Mouse (Mus musculus) natural killer cell, adult 2 months (primary cell): ENCODE results near the gene Ankrd13a.
A peak's percentile ranks its signal among the peaks of the same experiment; 100 is the strongest.

Experiments used
- DNase-seq, 2 experiments: peaks; one replicate each; pipeline ENCODE4 v3.0.0; 2022; ENCODE audit warnings: low spot score in 2 of 2

Ankrd13a gene

GRCm38 (mm10) chr5:114797253-114797652 is 22.8 kb downstream of the Ankrd13a start:
- DNase-seq = no peak

- no peak for DNase-seq
Observed at GRCm38 (mm10) chr5:114799848-114800247, 25.4 kb downstream of the Ankrd13a start.

- DNase-seq = no peak
Observed at GRCm38 (mm10) chr5:114801049-114801448, 26.6 kb downstream of the Ankrd13a start.

- no peak for DNase-seq
Observed at GRCm38 (mm10) chr5:114801841-114802240, 27.4 kb downstream of the Ankrd13a start.

GRCm38 (mm10) chr5:114803231-114803630 is 28.8 kb downstream of the Ankrd13a start:
- no peak for DNase-seq

DNA sequence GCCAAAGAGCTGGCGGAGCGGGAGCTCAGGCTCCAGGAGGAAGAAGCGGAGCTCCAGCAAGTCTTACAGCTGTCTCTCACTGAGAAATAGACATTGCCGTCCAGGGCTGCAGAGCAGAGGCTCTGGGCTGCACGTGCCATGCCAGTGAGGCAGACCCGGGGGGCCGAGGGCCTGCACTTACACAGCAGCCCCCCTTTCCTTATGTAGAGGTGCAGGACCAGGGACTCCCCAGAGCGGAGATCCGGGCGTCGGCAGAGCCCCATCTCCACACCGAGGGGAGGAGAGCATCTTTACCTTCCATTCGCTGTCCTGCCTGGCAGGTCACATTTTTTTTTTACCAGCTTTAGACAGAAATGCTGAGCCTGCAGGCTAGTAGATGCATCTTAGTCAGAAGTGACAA is 29.9 kb downstream of the Ankrd13a start:
- no peak for DNase-seq

GRCm38 (mm10) chr5:114804958-114805357 is 30.5 kb downstream of the Ankrd13a start:
- no peak for DNase-seq

GRCm38 (mm10) chr5:114805436-114806350 is 31.2 kb downstream of the Ankrd13a start:
- DNase-seq = peak; percentile 43 to 52

DNA sequence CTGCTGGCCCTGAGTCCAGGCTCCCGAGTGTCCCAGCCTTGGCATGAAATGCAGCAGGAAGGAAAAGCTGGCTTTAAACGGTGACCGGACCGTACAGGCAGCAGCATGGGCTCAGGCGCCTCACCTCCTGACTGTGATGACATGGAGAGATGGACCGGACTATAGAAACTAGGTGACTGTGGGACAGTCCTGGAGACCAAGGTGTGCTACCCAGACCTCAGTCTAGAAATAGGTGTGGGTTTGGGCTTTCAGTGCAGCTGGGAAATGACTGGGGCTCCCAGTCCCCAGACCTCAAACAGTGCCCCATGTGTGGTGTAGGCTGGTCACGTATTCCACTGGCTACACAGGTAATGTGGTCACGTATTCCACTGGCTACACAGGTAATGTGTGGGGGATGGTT is 32.2 kb downstream of the Ankrd13a start:
- no peak for DNase-seq

GRCm38 (mm10) chr5:114807063-114807462 is 32.6 kb downstream of the Ankrd13a start:
- DNase-seq = no peak

- no peak for DNase-seq
Observed at GRCm38 (mm10) chr5:114807468-114807867, 33.0 kb downstream of the Ankrd13a start.

DNA sequence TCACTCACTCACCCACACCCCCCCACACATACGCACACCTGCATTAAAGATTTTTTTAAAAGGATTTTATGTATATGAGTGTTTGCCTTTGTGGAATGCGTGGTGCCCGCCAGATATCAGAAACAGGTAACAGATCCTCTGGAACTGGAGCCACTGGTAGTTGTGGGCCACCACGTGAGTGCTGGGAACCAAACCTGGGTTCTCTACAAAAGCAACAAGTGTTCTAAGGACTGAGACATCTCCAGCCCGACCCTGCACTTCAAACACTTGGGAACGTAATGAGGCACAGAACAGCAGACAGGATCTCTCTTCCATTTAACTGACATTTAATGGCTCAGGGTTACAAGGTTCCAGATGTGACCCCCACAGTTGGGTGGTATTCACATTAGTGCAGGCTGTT is 33.4 kb downstream of the Ankrd13a start:
- DNase-seq = no peak

GRCm38 (mm10) chr5:114808385-114808784 is 33.9 kb downstream of the Ankrd13a start:
- no peak for DNase-seq

DNA sequence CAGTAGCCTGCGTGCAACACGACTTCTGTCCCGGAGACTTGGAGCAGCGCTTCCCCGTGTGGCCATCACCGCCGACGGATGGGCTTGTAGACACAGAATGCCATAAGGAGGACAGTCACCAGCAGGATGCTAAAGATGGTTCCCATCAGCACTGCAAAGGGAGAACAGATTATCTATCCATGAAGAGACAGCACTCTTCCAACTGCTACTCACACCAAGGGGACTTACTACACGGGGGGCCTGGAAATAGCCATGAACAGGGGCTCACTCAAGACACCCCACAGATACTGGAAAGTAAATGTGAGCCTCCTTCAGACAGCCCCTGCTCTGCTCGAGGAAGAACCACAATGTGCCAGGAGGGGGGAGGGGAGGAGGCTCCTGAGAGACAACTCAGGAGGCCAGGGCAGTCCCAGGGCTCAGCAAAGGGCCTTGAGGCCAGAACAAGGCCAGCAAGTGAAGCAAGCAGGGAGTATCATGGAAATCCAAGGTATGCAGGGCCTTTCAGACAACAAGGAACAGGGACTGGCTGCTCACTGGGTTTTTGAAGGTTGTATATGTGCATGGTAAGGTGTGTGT is 34.8 kb downstream of the Ankrd13a start:
- DNase-seq = no peak

GRCm38 (mm10) chr5:114809826-114810225 is 35.3 kb downstream of the Ankrd13a start:
- DNase-seq = no peak

GRCm38 (mm10) chr5:114813525-114814181 is 39.2 kb downstream of the Ankrd13a start:
- DNase-seq = peak; percentile 71 to 80

GRCm38 (mm10) chr5:114816599-114816998 is 42.1 kb downstream of the Ankrd13a start:
- DNase-seq = no peak

GRCm38 (mm10) chr5:114818124-114818523 is 43.6 kb downstream of the Ankrd13a start:
- DNase-seq = no peak

DNA sequence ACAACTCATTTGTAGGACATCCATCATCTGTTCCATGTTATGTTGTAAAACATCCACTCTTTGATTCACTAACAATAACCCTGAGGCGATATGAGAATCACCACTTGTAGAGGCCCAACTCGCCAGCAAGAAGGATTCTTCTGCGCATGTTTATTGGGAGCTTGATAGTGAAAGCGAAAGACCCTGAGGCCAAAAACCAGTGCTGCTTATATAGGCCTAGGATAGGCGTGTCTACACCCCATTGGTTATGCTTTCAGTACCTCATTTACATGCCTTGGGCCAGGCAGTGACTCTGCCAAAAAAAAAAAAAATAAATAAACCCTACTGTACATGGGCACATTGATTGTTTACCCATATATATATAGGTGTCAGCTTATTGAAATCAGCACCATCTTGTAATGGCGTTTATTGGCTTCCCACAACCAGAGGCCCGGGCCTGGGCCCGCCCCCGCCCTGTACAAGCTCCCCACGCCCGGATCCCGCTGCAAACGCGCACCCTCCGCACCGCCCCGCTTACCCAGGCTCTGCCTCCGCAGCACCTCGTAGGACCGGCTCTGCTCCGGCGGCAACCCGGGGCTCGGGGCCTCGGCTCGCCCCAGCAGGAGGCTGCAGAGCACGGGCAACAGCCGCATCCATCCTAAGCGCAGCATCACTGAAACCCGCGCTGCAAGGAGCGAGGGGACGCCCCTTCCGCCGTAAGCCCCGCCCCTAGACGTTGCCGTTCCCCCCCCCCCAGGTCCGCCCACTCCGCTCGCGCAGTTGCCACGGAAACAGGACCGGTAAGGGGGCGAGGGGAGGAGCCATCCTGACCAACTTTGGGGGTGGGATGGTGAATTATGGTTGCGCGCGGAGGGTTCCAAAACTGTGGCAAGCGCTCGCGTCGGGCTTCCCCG is 48.6 kb downstream of the Ankrd13a start, which contains the start of gene 1500011B03Rik:
TSS of gene 1500011B03Rik (minus strand) at position 673 of the 893 bp plus-strand sequence.
- peak; percentile 41 to 56 for DNase-seq

GRCm38 (mm10) chr5:114824197-114824596 is 49.7 kb downstream of the Ankrd13a start:
- peak; percentile 56 to 63 for DNase-seq

GRCm38 (mm10) chr5:114825978-114826691 is 51.7 kb downstream of the Ankrd13a start:
- DNase-seq = peak; percentile 75 to 87
